Mouse (Mus musculus): ENCODE measurements around the gene Mettl14. TPM values are rescaled to one million over a fixed set of nuclear protein-coding genes. Genes with fewer than 3 reads are reported as not detected.
"Not testable (repeated sequence)": the region's sequence is repeated elsewhere in the genome, so short reads cannot be mapped to it uniquely, and the experiment has no call there.

Mettl14 gene
- polyA plus RNA-seq, 1 experiment from 2014 or later, result 26.6 TPM

- WGBS, result 81% methylated on average over 5 of the region's 5 CpGs
- ATAC-seq (ENCODE audit: borderline replicate concordance, extremely low read depth, low FRiP score, low TSS enrichment), result no peak
- H3K9ac ChIP-seq, result no peak overlapping the region
- H3K36me3 ChIP-seq, result no peaks in the 10 kb centered on the region
- H3K27ac ChIP-seq, result no peak overlapping the region
- H3K4me2 ChIP-seq, result no peak overlapping the region
- H3K4me1 ChIP-seq, result no peaks in the 10 kb centered on the region
- no peaks in the 10 kb centered on the region for H3K9me3 ChIP-seq
- no peaks in the 10 kb centered on the region for H3K27me3 ChIP-seq
- no peak overlapping the region for H3K4me3 ChIP-seq
Measured at GRCm38 (mm10) chr3:123395611-123396010, 9.7 kb upstream of the Mettl14 start.

- H3K9me3 ChIP-seq, result no peaks in the 10 kb centered on the region
- no peak for ATAC-seq (ENCODE audit: borderline replicate concordance, extremely low read depth, low FRiP score, low TSS enrichment)
- WGBS, result 43% methylated on average over 4 of the region's 4 CpGs
Measured at GRCm38 (mm10) chr3:123391180-123391579, 5.3 kb upstream of the Mettl14 start.

GRCm38 (mm10) chr3:123386157-123386780 is 361 bp upstream of the Mettl14 start:
- not testable (repeated sequence) for H3K9me3 ChIP-seq, H3K27me3 ChIP-seq, H3K36me3 ChIP-seq
- Histone ChIP-seq H3K9ac (peak overlapping the region; percentile 49), H3K4me1 (peaks cover 15% of the 10 kb centered on the region; the same call in 1 of the 2 replicates), H3K4me2 (peak overlapping the region; percentile 60), H3K4me3 (peak overlapping the region; percentile 68), H3K27ac (peak overlapping the region; percentile 91)
- ATAC-seq (ENCODE audit: borderline replicate concordance, extremely low read depth, low FRiP score, low TSS enrichment), result peak; percentile 78; the same call in 1 of the 2 replicates
- 20% methylated on average over 12 of the region's 12 CpGs for WGBS

More at GRCm38 (mm10) chr3:123391180-123391579, 5.3 kb upstream of the Mettl14 start:
- no peaks in the 10 kb centered on the region for H3K36me3 ChIP-seq
- H3K9ac ChIP-seq, result no peak overlapping the region
- no peaks in the 10 kb centered on the region for H3K27me3 ChIP-seq
- no peak overlapping the region for H3K27ac ChIP-seq
- no peak overlapping the region for H3K4me2 ChIP-seq
- H3K4me1 ChIP-seq, result no peaks in the 10 kb centered on the region
- H3K4me3 ChIP-seq, result no peak overlapping the region

GRCm38 (mm10) chr3:123385118-123385485 is 806 bp downstream of the Mettl14 start:
- Histone ChIP-seq H3K9me3 (no peaks in the 10 kb centered on the region), H3K27ac (peak overlapping the region; percentile 91), H3K36me3 (peaks cover 9% of the 10 kb centered on the region), H3K4me1 (peaks cover 15% of the 10 kb centered on the region; the same call in 1 of the 2 replicates), H3K4me3 (peak overlapping the region; percentile 68), H3K27me3 (no peaks in the 10 kb centered on the region), H3K9ac (peak overlapping the region; percentile 48), H3K4me2 (peak overlapping the region; percentile 60)
- 10% methylated on average over 6 of the region's 6 CpGs for WGBS
- ATAC-seq (ENCODE audit: borderline replicate concordance, extremely low read depth, low FRiP score, low TSS enrichment), result no peak

- 83% methylated on average over 7 of the region's 7 CpGs for WGBS
- H3K4me3 ChIP-seq, result no peak overlapping the region
- no peaks in the 10 kb centered on the region for H3K9me3 ChIP-seq
- no peak overlapping the region for H3K27ac ChIP-seq
- peak overlapping the region; percentile 60 for H3K4me2 ChIP-seq
- H3K36me3 ChIP-seq, result peaks cover 9% of the 10 kb centered on the region
- H3K27me3 ChIP-seq, result no peaks in the 10 kb centered on the region
- no peak overlapping the region; the same call in 1 of the 2 replicates for H3K9ac ChIP-seq
- H3K4me1 ChIP-seq, result peaks cover 15% of the 10 kb centered on the region; the same call in 1 of the 2 replicates
- ATAC-seq (ENCODE audit: borderline replicate concordance, extremely low read depth, low FRiP score, low TSS enrichment), result no peak
Measured at GRCm38 (mm10) chr3:123384435-123384834, 1.5 kb downstream of the Mettl14 start.

- peaks cover 26% of the 10 kb centered on the region for H3K36me3 ChIP-seq
- H3K4me1 ChIP-seq, result no peaks in the 10 kb centered on the region
- H3K27ac ChIP-seq, result no peak overlapping the region
- 86% methylated on average over 3 of the region's 3 CpGs for WGBS
- H3K27me3 ChIP-seq, result no peaks in the 10 kb centered on the region
- ATAC-seq (ENCODE audit: borderline replicate concordance, extremely low read depth, low FRiP score, low TSS enrichment), result no peak
- no peak overlapping the region for H3K4me3 ChIP-seq
- H3K9me3 ChIP-seq, result no peaks in the 10 kb centered on the region
- H3K4me2 ChIP-seq, result no peak overlapping the region
- H3K9ac ChIP-seq, result no peak overlapping the region
Measured at GRCm38 (mm10) chr3:123376562-123376961, 9.3 kb downstream of the Mettl14 start.

- peak; percentile 11; the same call in 1 of the 2 replicates for ATAC-seq (ENCODE audit: borderline replicate concordance, extremely low read depth, low FRiP score, low TSS enrichment)
- H3K9me3 ChIP-seq, result no peaks in the 10 kb centered on the region
- H3K36me3 ChIP-seq, result peaks cover 30% of the 10 kb centered on the region
- H3K4me3 ChIP-seq, result no peak overlapping the region
- no peaks in the 10 kb centered on the region for H3K27me3 ChIP-seq
- no peak overlapping the region for H3K4me2 ChIP-seq
- no peak overlapping the region for H3K27ac ChIP-seq
- WGBS, result 28% methylated on average over 11 of the region's 11 CpGs
- H3K4me1 ChIP-seq, result no peaks in the 10 kb centered on the region
- H3K9ac ChIP-seq, result no peak overlapping the region
Measured at GRCm38 (mm10) chr3:123371766-123372535, 14.0 kb downstream of the Mettl14 start.

GRCm38 (mm10) chr3:123370927-123371326 is 15.0 kb downstream of the Mettl14 start:
- 92% methylated on average over 5 of the region's 5 CpGs for WGBS
- H3K9ac ChIP-seq, result no peak overlapping the region
- ATAC-seq (ENCODE audit: borderline replicate concordance, extremely low read depth, low FRiP score, low TSS enrichment), result no peak
- H3K4me1 ChIP-seq, result no peaks in the 10 kb centered on the region
- H3K27me3 ChIP-seq, result no peaks in the 10 kb centered on the region
- no peaks in the 10 kb centered on the region for H3K9me3 ChIP-seq
- H3K36me3 ChIP-seq, result peaks cover 30% of the 10 kb centered on the region
- no peak overlapping the region for H3K4me2 ChIP-seq
- no peak overlapping the region for H3K4me3 ChIP-seq
- no peak overlapping the region for H3K27ac ChIP-seq

- H3K4me2 ChIP-seq, result no peak overlapping the region
- 73% methylated on average over 12 of the region's 12 CpGs for WGBS
- H3K27ac ChIP-seq, result no peak overlapping the region
- no peak overlapping the region for H3K9ac ChIP-seq
- peaks cover 37% of the 10 kb centered on the region for H3K36me3 ChIP-seq
- no peak for ATAC-seq (ENCODE audit: borderline replicate concordance, extremely low read depth, low FRiP score, low TSS enrichment)
- no peaks in the 10 kb centered on the region for H3K9me3 ChIP-seq
- no peak overlapping the region for H3K4me3 ChIP-seq
- no peaks in the 10 kb centered on the region for H3K27me3 ChIP-seq
- no peaks in the 10 kb centered on the region for H3K4me1 ChIP-seq
Measured at GRCm38 (mm10) chr3:123369161-123369560, 16.7 kb downstream of the Mettl14 start.

GRCm38 (mm10) chr3:123366820-123367219 is 19.1 kb downstream of the Mettl14 start:
- H3K4me1 ChIP-seq; H3K4me2 ChIP-seq; H3K9me3 ChIP-seq; ATAC-seq (ENCODE audit: borderline replicate concordance, extremely low read depth, low FRiP score, low TSS enrichment); H3K9ac ChIP-seq; H3K27ac ChIP-seq; H3K4me3 ChIP-seq; H3K27me3 ChIP-seq: not testable (repeated sequence)
- H3K36me3 ChIP-seq, result peaks cover 60% of the 10 kb centered on the region
- WGBS, result 69% methylated on average over 2 of the region's 2 CpGs

- ATAC-seq (ENCODE audit: borderline replicate concordance, extremely low read depth, low FRiP score, low TSS enrichment), result no peak
- Histone ChIP-seq H3K9ac (no peak overlapping the region), H3K9me3 (no peaks in the 10 kb centered on the region), H3K36me3 (peaks cover 65% of the 10 kb centered on the region), H3K4me3 (no peak overlapping the region), H3K4me2 (no peak overlapping the region), H3K4me1 (no peaks in the 10 kb centered on the region), H3K27me3 (no peaks in the 10 kb centered on the region), H3K27ac (no peak overlapping the region)
- WGBS, result 76% methylated on average over 4 of the region's 4 CpGs
Measured at GRCm38 (mm10) chr3:123356377-123356991, 29.4 kb downstream of the Mettl14 start.

GRCm38 (mm10) chr3:123354388-123354787 is 31.5 kb downstream of the Mettl14 start:
- no peak for ATAC-seq (ENCODE audit: borderline replicate concordance, extremely low read depth, low FRiP score, low TSS enrichment)
- no peak overlapping the region for H3K4me2 ChIP-seq
- H3K4me3 ChIP-seq, result no peak overlapping the region
- peaks cover 64% of the 10 kb centered on the region for H3K36me3 ChIP-seq
- H3K27ac ChIP-seq, result no peak overlapping the region
- no peaks in the 10 kb centered on the region for H3K4me1 ChIP-seq
- H3K9me3 ChIP-seq, result no peaks in the 10 kb centered on the region
- no peaks in the 10 kb centered on the region for H3K27me3 ChIP-seq
- WGBS, result 91% methylated on average over 9 of the region's 9 CpGs
- H3K9ac ChIP-seq, result no peak overlapping the region

Measured in lung, embryonic 15.5 days (tissue).